In the genomic region with DNA sequence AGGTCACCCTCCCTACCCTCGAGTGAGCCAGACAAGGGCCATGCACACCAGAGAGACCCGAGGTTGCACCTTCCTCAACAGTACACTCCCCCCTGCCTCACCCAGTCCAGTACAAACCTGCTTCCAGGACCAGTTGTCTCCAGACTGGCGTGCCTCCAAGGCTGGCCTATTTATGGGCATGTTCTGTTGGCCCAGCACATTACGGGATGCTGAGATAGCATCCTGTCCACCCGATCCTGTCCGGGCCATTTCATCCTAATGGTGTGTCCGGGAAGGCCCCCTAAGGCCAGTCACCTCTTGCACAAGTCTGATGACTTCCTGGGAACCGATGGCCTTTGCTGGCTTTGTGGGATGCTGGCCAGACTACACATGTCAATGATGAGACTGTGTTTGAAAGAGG, we compare ENCODE assay signal across 9 mouse cellular contexts. TPM values are rescaled to one million over a fixed set of nuclear protein-coding genes. Genes with fewer than 3 reads are reported as not detected.
A peak's percentile ranks its signal among the peaks of the same experiment; 100 is the strongest.
DNase-seq lines count a peak whose midpoint lies in the region; ATAC-seq lines count a peak whose summit lies in the region.
"Had no signal": no experiment of that assay in that cellular context is flagged by ENCODE, and none has a peak within 500 bp of the region (broad histone marks: within the 10 kb centered on the region; RNA-seq: fewer than 3 reads in every experiment).

A gene (minus strand): TSS at position 146 of the 400 bp plus-strand sequence.

- peaks cover 7% of the 10 kb centered on the region; the same call in 1 of the 2 replicates for H3K27me3 ChIP-seq in heart, embryonic 14.5 days (ENCODE audit: control insufficient read depth, insufficient read depth, low read length)
- no peaks in the 10 kb centered on the region for H3K27me3 ChIP-seq in midbrain, embryonic 14.5 days (ENCODE audit: control insufficient read depth, insufficient read depth, low read length)

- no peak for ATAC-seq in heart, embryonic 14.5 days (ENCODE audit: insufficient number of reproducible peaks, insufficient read depth, low FRiP score, low read depth)
- ATAC-seq in midbrain, embryonic 14.5 days (ENCODE audit: low FRiP score, low TSS enrichment) = no peak

- H3K9ac ChIP-seq in heart, embryonic 14.5 days (ENCODE audit: low read length) = no peak within 1 kb of the TSS
- H3K9ac ChIP-seq in midbrain, embryonic 14.5 days (replicated peaks; ENCODE audit: low read length) = no peak within 1 kb of the TSS

- DNase-seq in lung, postnatal 14 days = peak; percentile 27
- DNase-seq in lung, postnatal 25 days (ENCODE audit: low spot score) = no peak
- DNase-seq in cerebellum, adult 9-11 months = peak; percentile 92
- DNase-seq in testis, postnatal 10 days (ENCODE audit: low spot score) = peak; percentile 68
- no peak for DNase-seq in layer of hippocampus, postnatal 14 days (ENCODE audit: low spot score in 2 of 2)
- no peak for DNase-seq in midbrain, embryonic 14.5 days
- DNase-seq: right cerebral cortex, postnatal 14 days had no signal

- 57% methylated on average over 8 of the region's 8 CpGs for WGBS in heart, embryonic 14.5 days
- WGBS in midbrain, embryonic 14.5 days = 92% methylated on average over 8 of the region's 8 CpGs

- H3K4me3 ChIP-seq in heart, embryonic 14.5 days (ENCODE audit: control insufficient read depth in 1 of 2, insufficient read depth in 1 of 2, low read depth in 1 of 2, low read length in 2 of 2) = no peak within 1 kb of the TSS
- no peak within 1 kb of the TSS for H3K4me3 ChIP-seq in midbrain, embryonic 14.5 days (replicated peaks; ENCODE audit: low read depth, low read length)

- peak within 1 kb of the TSS; percentile 57 for H3K4me2 ChIP-seq in heart, embryonic 14.5 days (ENCODE audit: low read length)
- H3K4me2 ChIP-seq in midbrain, embryonic 14.5 days (ENCODE audit: low read length) = no peak within 1 kb of the TSS

- peaks cover 7% of the 10 kb centered on the region; the same call in 1 of the 2 replicates for H3K36me3 ChIP-seq in heart, embryonic 14.5 days (ENCODE audit: control insufficient read depth, insufficient read depth, low read length)
- no peaks in the 10 kb centered on the region for H3K36me3 ChIP-seq in midbrain, embryonic 14.5 days (ENCODE audit: control insufficient read depth, insufficient read depth, low read length)

- peaks cover 10 to 19% of the 10 kb centered on the region in 2 experiments for H3K4me1 ChIP-seq in heart, embryonic 14.5 days (ENCODE audit: control insufficient read depth in 2 of 2, insufficient read depth in 2 of 2, low read length in 2 of 2)
- no peaks in the 10 kb centered on the region for H3K4me1 ChIP-seq in midbrain, embryonic 14.5 days (ENCODE audit: control insufficient read depth, insufficient read depth, low read length)

- H3K27ac ChIP-seq in heart, embryonic 14.5 days (replicated peaks in 1 of 2; ENCODE audit: control insufficient read depth in 1 of 2, insufficient read depth in 1 of 2, low read depth in 2 of 2, low read length in 2 of 2) = peak within 1 kb of the TSS; percentile 22 to 38; a peak in 1 of 4 replicates
- H3K27ac ChIP-seq in midbrain, embryonic 14.5 days (replicated peaks; ENCODE audit: low read depth, low read length) = no peak within 1 kb of the TSS
- H3K27ac ChIP-seq: macrophage had no signal

- H3K9me3 ChIP-seq in heart, embryonic 14.5 days (ENCODE audit: control insufficient read depth, low read length) = 0 out of 2 replicates have a peak, but pooled peaks cover 2% of the 10 kb centered on the region
- no peaks in the 10 kb centered on the region for H3K9me3 ChIP-seq in midbrain, embryonic 14.5 days (ENCODE audit: control insufficient read depth, low read length)

RNA-seq across cellular contexts. Expression of the gene that starts here (rescaled TPM):
- 0.91 and 1.1 TPM in 2 replicates for polyA plus RNA-seq in heart, embryonic 14.5 days (2014; fragmentation: Nextera tagmentation; extraction: Ambion mirVana)
- 1 to 10 TPM; 2.6 to 3.0 TPM for total RNA-seq in layer of hippocampus, postnatal 14 days (2021)
- polyA plus RNA-seq in midbrain, embryonic 14.5 days (2014; fragmentation: Nextera tagmentation; extraction: Ambion mirVana) = 0.70 and 0.77 TPM in 2 replicates
- polyA plus RNA-seq: macrophage had no signal

Comparison
In these comparisons a context has a peak if more than half of its experiments do, and no peak if none do; other contexts are left out.
1. DNase-seq: peak in lung, postnatal 14 days (single experiment), cerebellum, adult 9-11 months (single experiment) and testis, postnatal 10 days (single experiment); none in lung, postnatal 25 days (single experiment), layer of hippocampus, postnatal 14 days (0 of 2) and midbrain, embryonic 14.5 days (single experiment).